ENCODE assay signal across 10 mouse cellular contexts in genomic region chr6:143169385-143169784, GRCm38 (mm10). TPM values are rescaled to one million over a fixed set of nuclear protein-coding genes. Genes with fewer than 3 reads are reported as not detected.
A peak's percentile ranks its signal among the peaks of the same experiment; 100 is the strongest.
DNase-seq lines count a peak whose midpoint lies in the region; ATAC-seq and TF ChIP-seq lines count a peak whose summit lies in the region.
"Had no signal": no experiment of that assay in that cellular context is flagged by ENCODE, and none has a peak within 500 bp of the region (broad histone marks: within the 10 kb centered on the region; RNA-seq: fewer than 3 reads in every experiment).

No protein-coding gene starts in this region.

- 86% methylated on average over 4 of the region's 4 CpGs for WGBS in heart, embryonic 15.5 days
- 75% methylated on average over 4 of the region's 4 CpGs for WGBS in hindbrain, embryonic 14.5 days
- 90% methylated on average over 4 of the region's 4 CpGs for WGBS in midbrain, embryonic 11.5 days

- H3K36me3 ChIP-seq in heart, embryonic 15.5 days, result no peaks in the 10 kb centered on the region
- H3K36me3 ChIP-seq in ES-E14 (ENCODE audit: control insufficient read depth, insufficient read depth, low read length, poor library complexity, severe bottlenecking), result peaks cover 33% of the 10 kb centered on the region
- peaks cover 17% of the 10 kb centered on the region; the same call in 1 of the 2 replicates for H3K36me3 ChIP-seq in hindbrain, embryonic 14.5 days (replicated peaks; ENCODE audit: control insufficient read depth, insufficient read depth)
- no peaks in the 10 kb centered on the region for H3K36me3 ChIP-seq in midbrain, embryonic 11.5 days (ENCODE audit: control insufficient read depth, insufficient read depth, low read length)

- peak overlapping the region; percentile 85 for H3K4me2 ChIP-seq in heart, embryonic 15.5 days
- H3K4me2 ChIP-seq in hindbrain, embryonic 14.5 days (replicated peaks), result peak overlapping the region; percentile 83
- no peak overlapping the region for H3K4me2 ChIP-seq in midbrain, embryonic 11.5 days

- H3K27ac ChIP-seq in heart, embryonic 15.5 days, result no peak overlapping the region
- H3K27ac ChIP-seq in ES-E14 (ENCODE audit: insufficient read depth, low read depth, low read length, poor library complexity, severe bottlenecking), result no peak overlapping the region; the same call in 1 of the 2 replicates
- no peak overlapping the region for H3K27ac ChIP-seq in hindbrain, embryonic 14.5 days
- no peak overlapping the region for H3K27ac ChIP-seq in midbrain, embryonic 11.5 days (ENCODE audit: low read depth, low read length)

- H3K4me1 ChIP-seq in heart, embryonic 15.5 days (replicated peaks), result peaks cover 27% of the 10 kb centered on the region
- H3K4me1 ChIP-seq in ES-E14 (ENCODE audit: control insufficient read depth in 2 of 2, insufficient read depth in 2 of 2, low read length in 2 of 2, poor library complexity in 1 of 2), result peaks cover 8 to 9% of the 10 kb centered on the region in 2 experiments
- H3K4me1 ChIP-seq in hindbrain, embryonic 14.5 days (replicated peaks; ENCODE audit: control insufficient read depth, insufficient read depth, low read length), result peaks cover 22% of the 10 kb centered on the region
- peaks cover 17% of the 10 kb centered on the region for H3K4me1 ChIP-seq in midbrain, embryonic 11.5 days (ENCODE audit: control insufficient read depth, insufficient read depth, low read length)

- no peaks in the 10 kb centered on the region for H3K9me3 ChIP-seq in heart, embryonic 15.5 days (replicated peaks)
- H3K9me3 ChIP-seq in ES-E14 (ENCODE audit: control insufficient read depth, insufficient read depth, low read depth, low read length), result no peaks in the 10 kb centered on the region
- no peaks in the 10 kb centered on the region for H3K9me3 ChIP-seq in hindbrain, embryonic 14.5 days (ENCODE audit: control insufficient read depth, low read length)
- no peaks in the 10 kb centered on the region for H3K9me3 ChIP-seq in midbrain, embryonic 11.5 days (ENCODE audit: control insufficient read depth, low read length)

- intact Hi-C loops in heart, postnatal 36 days (cut with DNase I), result no loop called here

- no peaks in the 10 kb centered on the region for H3K27me3 ChIP-seq in heart, embryonic 15.5 days
- no peaks in the 10 kb centered on the region for H3K27me3 ChIP-seq in hindbrain, embryonic 14.5 days (ENCODE audit: control insufficient read depth, insufficient read depth, low read length)
- H3K27me3 ChIP-seq in midbrain, embryonic 11.5 days (ENCODE audit: control insufficient read depth, insufficient read depth, low read length), result peaks cover 2% of the 10 kb centered on the region; the same call in 1 of the 2 replicates

- no peak overlapping the region for H3K4me3 ChIP-seq in heart, embryonic 15.5 days
- H3K4me3 ChIP-seq in ES-E14 (ENCODE audit: insufficient read depth in 1 of 2, low read depth in 1 of 2, low read length in 2 of 2, poor library complexity in 1 of 2, severe bottlenecking in 1 of 2), result peak overlapping the region; percentile 83 to 95
- H3K4me3 ChIP-seq in hindbrain, embryonic 14.5 days (replicated peaks; ENCODE audit: low read length), result no peak overlapping the region
- no peak overlapping the region for H3K4me3 ChIP-seq in midbrain, embryonic 11.5 days (ENCODE audit: low read depth, low read length)

- H3K9ac ChIP-seq in heart, embryonic 15.5 days, result no peak overlapping the region
- peak overlapping the region; percentile 61; the same call in 1 of the 2 replicates for H3K9ac ChIP-seq in ES-E14 (ENCODE audit: insufficient read depth, low read depth, low read length, poor library complexity, severe bottlenecking)
- H3K9ac ChIP-seq in hindbrain, embryonic 14.5 days, result peak overlapping the region; percentile 92; the same call in 1 of the 2 replicates
- H3K9ac ChIP-seq in midbrain, embryonic 11.5 days (ENCODE audit: low read length), result no peak overlapping the region

- DNase-seq in heart, postnatal 36 days, result no peak
- no peak for DNase-seq in ES-E14 (ENCODE audit: low read depth, low spot score)
- no peak for DNase-seq in hindbrain, embryonic 14.5 days (ENCODE audit: low spot score)
- DNase-seq in midbrain, embryonic 11.5 days (ENCODE audit: low spot score, missing footprints), result peak; percentile 69
- no peak for DNase-seq in ovary, postnatal 10 days (ENCODE audit: low spot score)
- no peak for DNase-seq in lung, postnatal 4 days
- no peak for DNase-seq in right cerebral cortex, adult 2 months (ENCODE audit: low spot score in 2 of 2)
- DNase-seq: adrenal gland, postnatal 25 days; kidney, adult 9 months had no signal

- in situ Hi-C loops in ES-E14 (cut with MboI; ENCODE audit: low sequenced_read_pairs in 2 of 2, unreplicated experiment in 2 of 2), result no loop called here

- ATAC-seq in heart, embryonic 15.5 days (replicated peaks; ENCODE audit: insufficient number of reproducible peaks, insufficient read depth, low FRiP score, low read depth), result no peak
- ATAC-seq in hindbrain, embryonic 14.5 days (ENCODE audit: low FRiP score), result no peak
- no peak for ATAC-seq in midbrain, embryonic 11.5 days (ENCODE audit: low FRiP score)

TF ChIP-seq in ES-E14, 5 proteins besides CTCF, POLR2A, EP300 and RAD21:
- no peak for TF ChIP-seq HCFC1 (IDR thresholded peaks at IDR 0.05; ENCODE audit: borderline replicate concordance, insufficient read depth, low read length)
- no peak for TF ChIP-seq ZNF384 (IDR thresholded peaks at IDR 0.05; ENCODE audit: low read depth, low read length)
- no peak for TF ChIP-seq CHD2 (IDR thresholded peaks at IDR 0.05; ENCODE audit: low read depth, low read length)
- no peak for TF ChIP-seq ZC3H11A (IDR thresholded peaks at IDR 0.05; ENCODE audit: borderline replicate concordance, low read depth, low read length)
- TF ChIP-seq MAFK (IDR thresholded peaks at IDR 0.05; ENCODE audit: insufficient read depth, low read depth, low read length), result no peak
TF ChIP-seq in ES-E14: peak in this region for 0.

RNA-seq across cellular contexts. Expression of gene Etnk1, which starts 2.4 kb away (rescaled TPM):
- 10.8 and 14.5 TPM in 2 replicates for polyA plus RNA-seq in heart, embryonic 15.5 days (2015; fragmentation: Nextera tagmentation; extraction: Ambion mirVana)
- 10 to 100 TPM; 23.8 to 26.9 TPM for total RNA-seq in heart, postnatal 36 days (2021)
- total RNA-seq in ES-E14 (2012; rRNA removed), result 75.7 and 82.5 TPM in 2 replicates
- polyA plus RNA-seq in hindbrain, embryonic 14.5 days (2014; fragmentation: Nextera tagmentation; extraction: Ambion mirVana), result 62.1 and 73.4 TPM in 2 replicates
- polyA plus RNA-seq in midbrain, embryonic 11.5 days (2014; fragmentation: Nextera tagmentation; extraction: Ambion mirVana), result 30.7 and 32.3 TPM in 2 replicates

Comparison
In these comparisons a context has a peak if more than half of its experiments do, and no peak if none do; other contexts are left out.
1. H3K4me3 ChIP-seq: peak in ES-E14 (2 of 2); none in heart, embryonic 15.5 days (single experiment), hindbrain, embryonic 14.5 days (single experiment) and midbrain, embryonic 11.5 days (single experiment).
2. H3K9ac ChIP-seq: peak in ES-E14 (single experiment) and hindbrain, embryonic 14.5 days (single experiment); none in heart, embryonic 15.5 days (single experiment) and midbrain, embryonic 11.5 days (single experiment).